Mouse (Mus musculus) forebrain, embryonic 11.5 days (tissue): ENCODE data around the gene Luc7l3. TPM values are rescaled to one million over a fixed set of nuclear protein-coding genes. Genes with fewer than 3 reads are reported as not detected.

Source experiments
- ATAC-seq: fragments of 200-750 bp; cut with Nextera tagmentation; replicated peaks from 2 replicates; pipeline ENCODE4 v1.8.0; 2017; ENCODE audit warnings: moderate TSS enrichment; ENCODE audit not compliant: low FRiP score
- DNase-seq: peaks from one replicate; pipeline ENCODE4 v3.0.0-alpha.2; 2017; ENCODE audit warnings: low spot score
- H3K27ac ChIP-seq: fragments of 300-500 bp; sonication (generic); 2 replicates; pipeline ENCODE4 v1.5.1; 2014; ENCODE audit warnings: low read depth, low read length
- H3K27me3 ChIP-seq: fragments of 300-500 bp; sonication (generic); 2 replicates; pipeline ENCODE4 v1.6.1; 2014; ENCODE audit warnings: mild to moderate bottlenecking, low read length, mixed read lengths; ENCODE audit not compliant: control insufficient read depth, insufficient read depth
- H3K36me3 ChIP-seq: fragments of 300-500 bp; sonication (generic); 2 replicates; pipeline ENCODE4 v1.6.1; 2014; ENCODE audit warnings: mild to moderate bottlenecking, low read length, moderate library complexity, mixed read lengths; ENCODE audit not compliant: control insufficient read depth, insufficient read depth
- H3K4me1 ChIP-seq: fragments of 300-500 bp; sonication (generic); replicated peaks from 2 replicates; pipeline ENCODE4 v1.6.1; 2014; ENCODE audit warnings: low read length, mixed read lengths; ENCODE audit not compliant: control insufficient read depth, insufficient read depth
- H3K4me2 ChIP-seq: fragments of 300-500 bp; sonication (generic); 2 replicates; pipeline ENCODE4 v1.6.1; 2014; ENCODE audit warnings: low read depth, mild to moderate bottlenecking, low read length, moderate library complexity, mixed read lengths; ENCODE audit not compliant: severe bottlenecking
- H3K4me3 ChIP-seq: fragments of 300-500 bp; sonication (generic); 2 replicates; pipeline ENCODE4 v1.5.1; 2014; ENCODE audit warnings: low read depth, low read length
- H3K9ac ChIP-seq: fragments of 300-500 bp; sonication (generic); 2 replicates; pipeline ENCODE4 v1.6.1; 2014; ENCODE audit warnings: low read length
- H3K9me3 ChIP-seq: fragments of 300-500 bp; sonication (generic); 2 replicates; pipeline ENCODE4 v1.6.1; 2016; ENCODE audit warnings: low read length, mixed read lengths; ENCODE audit not compliant: control insufficient read depth
- WGBS: fragments of 180-500 bp; shearing (Covaris S2); extraction: QIAGEN DNeasy Blood & Tissue Kit; methylation state at CpG from one replicate; pipeline ENCODE4 v1.1.7; 2014; 5-methylcytosine and 5-hydroxymethylcytosine counted together
- polyA plus RNA-seq: library from polyadenylated mRNA; unstranded; fragments of >200 nt; fragmentation: Nextera tagmentation; extraction: Ambion mirVana; gene quantifications from 2 replicates; pipeline ENCODE4 v1.2.1, GENCODE M21; 2014

Luc7l3 gene
- polyA plus RNA-seq, 1 experiment from 2014 or later: 136 TPM

GRCm38 (mm10) chr11:94245955-94246788 is 75.6 kb downstream of the Luc7l3 start, which contains the start of gene Wfikkn2:
Gene Wfikkn2, minus strand, starts transcription at chr11:94246005.
- Histone ChIP-seq H3K4me3 (no peak within 1 kb of the TSS), H3K27me3 (no peaks in the 10 kb centered on the region; the same call in 1 of the 2 replicates), H3K4me1 (peaks cover 13% of the 10 kb centered on the region; the same call in 1 of the 2 replicates), H3K4me2 (no peak within 1 kb of the TSS), H3K27ac (peak within 1 kb of the TSS; percentile 37), H3K9ac (no peak within 1 kb of the TSS; the same call in 1 of the 2 replicates), H3K9me3 (no peaks in the 10 kb centered on the region), H3K36me3 (no peaks in the 10 kb centered on the region)
- ATAC-seq (peak; percentile 82), DNase-seq (peak; percentile 65)
- 49% methylated on average over 17 of the region's 17 CpGs for WGBS

DNA sequence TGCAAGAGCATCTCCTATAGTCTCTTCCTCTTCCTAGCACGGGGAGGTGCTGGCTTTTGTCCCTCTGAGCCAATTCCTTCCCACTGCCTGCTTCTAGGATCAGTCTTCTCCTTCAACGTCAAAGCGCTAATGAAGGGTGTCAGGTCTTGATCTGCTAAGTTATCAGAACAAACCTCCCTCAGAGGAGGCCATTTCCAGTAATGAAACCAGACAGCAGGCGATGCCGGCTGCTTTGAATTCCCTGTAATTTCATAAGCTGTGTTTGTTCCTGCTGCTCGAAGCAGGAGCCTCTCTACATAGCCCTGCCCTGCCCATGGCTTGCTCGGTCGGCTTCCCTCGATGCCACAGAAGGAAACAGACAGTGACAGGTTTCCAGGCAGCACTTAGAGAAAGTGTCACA is 77.4 kb downstream of the Luc7l3 start:
- Histone ChIP-seq H3K4me3 (no peak overlapping the region), H3K9me3 (no peaks in the 10 kb centered on the region), H3K27me3 (no peaks in the 10 kb centered on the region; the same call in 1 of the 2 replicates), H3K4me2 (no peak overlapping the region), H3K9ac (no peak overlapping the region), H3K27ac (no peak overlapping the region), H3K36me3 (no peaks in the 10 kb centered on the region), H3K4me1 (peaks cover 13% of the 10 kb centered on the region; the same call in 1 of the 2 replicates)
- 64% methylated on average over 9 of the region's 9 CpGs for WGBS
- DNase-seq (no peak), ATAC-seq (no peak)

DNA sequence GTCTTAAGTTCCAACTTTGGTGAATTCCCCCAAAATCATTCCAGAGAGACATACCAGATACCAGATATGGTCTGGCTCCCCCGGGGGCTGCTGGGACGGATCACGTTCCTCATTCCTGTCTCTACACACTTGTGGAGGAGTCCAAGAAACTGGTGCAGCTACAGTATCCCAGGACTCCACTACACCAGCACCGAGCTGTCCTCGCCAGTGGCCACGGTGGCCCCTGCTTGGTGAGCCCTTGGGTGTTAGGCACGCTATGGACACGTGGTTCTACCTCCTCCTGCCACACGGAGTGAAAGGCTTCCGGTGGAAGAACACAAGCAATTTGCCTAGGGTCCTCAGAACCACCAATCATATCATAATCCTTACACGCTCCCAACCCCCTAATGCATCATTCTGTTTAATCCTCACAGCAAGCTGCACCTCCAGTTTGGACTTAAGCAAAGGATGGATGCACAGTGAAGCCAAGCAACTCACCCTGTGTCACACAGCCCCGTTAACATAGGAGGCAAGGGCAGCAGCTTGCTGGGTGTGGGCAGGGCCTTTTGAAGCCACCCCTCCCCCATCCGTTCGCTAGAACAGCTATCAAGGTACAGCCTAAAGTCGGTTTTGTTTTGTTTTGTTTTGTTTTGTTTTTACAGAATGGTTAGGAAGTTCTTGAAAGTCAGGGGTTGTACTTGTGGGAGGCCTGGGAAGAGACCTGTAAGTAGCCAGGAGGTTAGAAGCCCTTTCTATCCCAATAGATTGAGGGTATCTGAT is 78.2 kb downstream of the Luc7l3 start:
- H3K36me3 ChIP-seq: no peaks in the 10 kb centered on the region
- no peaks in the 10 kb centered on the region; the same call in 1 of the 2 replicates for H3K27me3 ChIP-seq
- no peak overlapping the region for H3K4me3 ChIP-seq
- H3K4me2 ChIP-seq: peak overlapping the region; percentile 49; the same call in 1 of the 2 replicates
- no peaks in the 10 kb centered on the region for H3K9me3 ChIP-seq
- no peak for ATAC-seq
- H3K27ac ChIP-seq: no peak overlapping the region
- H3K9ac ChIP-seq: peak overlapping the region; percentile 6
- 41% methylated on average over 15 of the region's 15 CpGs for WGBS
- no peak for DNase-seq
- peaks cover 13% of the 10 kb centered on the region; the same call in 1 of the 2 replicates for H3K4me1 ChIP-seq

DNA sequence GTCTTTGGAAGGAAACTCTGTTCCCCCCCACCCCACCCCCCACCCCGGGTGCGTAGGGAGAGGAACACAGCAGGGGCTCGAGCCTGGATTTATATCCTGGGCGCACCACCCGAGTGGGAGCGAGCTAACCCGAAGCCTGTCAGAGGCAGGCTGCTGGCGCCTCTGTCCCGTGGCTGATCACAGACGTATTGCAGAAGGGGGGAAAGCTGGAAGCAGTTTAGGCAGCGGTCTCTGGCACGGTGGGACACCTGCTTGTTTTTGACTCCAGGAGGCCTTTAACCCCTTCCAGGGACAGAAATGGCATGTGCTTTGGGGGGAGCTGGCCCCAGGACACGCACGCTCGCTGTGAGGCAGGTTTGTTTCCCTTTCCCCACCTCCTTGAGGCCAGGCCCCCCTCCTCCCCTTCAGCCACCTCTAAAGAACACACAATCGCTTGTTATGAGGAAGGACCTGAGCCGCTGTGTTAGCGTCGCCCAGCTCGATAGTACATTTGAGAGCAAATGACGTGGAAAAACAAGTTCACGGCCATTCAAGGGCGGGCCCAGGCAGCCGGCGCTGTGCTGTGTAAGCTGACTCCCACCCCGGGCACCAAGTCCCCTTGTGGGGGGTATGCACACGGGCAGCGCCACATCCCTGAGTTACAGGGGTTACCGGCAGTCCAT is 78.9 kb downstream of the Luc7l3 start:
- Histone ChIP-seq H3K4me3 (peak overlapping the region; percentile 1; the same call in 1 of the 2 replicates), H3K27me3 (no peaks in the 10 kb centered on the region; the same call in 1 of the 2 replicates), H3K27ac (0 out of 2 replicates have a peak overlapping the region, but pooled peaks have one; percentile 20), H3K9ac (peak overlapping the region; percentile 6), H3K4me1 (peaks cover 13% of the 10 kb centered on the region; the same call in 1 of the 2 replicates), H3K9me3 (no peaks in the 10 kb centered on the region), H3K4me2 (peak overlapping the region; percentile 49), H3K36me3 (no peaks in the 10 kb centered on the region)
- DNase-seq (peak; percentile 70), ATAC-seq (peak; percentile 38)
- WGBS: 3% methylated on average over 29 of the region's 29 CpGs

GRCm38 (mm10) chr11:94239706-94240105 is 82.1 kb downstream of the Luc7l3 start:
- Histone ChIP-seq H3K36me3 (no peaks in the 10 kb centered on the region), H3K27ac (no peak overlapping the region), H3K4me1 (peaks cover 11% of the 10 kb centered on the region; the same call in 1 of the 2 replicates), H3K9ac (no peak overlapping the region), H3K27me3 (no peaks in the 10 kb centered on the region; the same call in 1 of the 2 replicates), H3K4me2 (no peak overlapping the region), H3K9me3 (no peaks in the 10 kb centered on the region), H3K4me3 (no peak overlapping the region)
- DNase-seq: no peak
- 30% methylated on average over 9 of the region's 9 CpGs for WGBS
- ATAC-seq: 0 out of 2 replicates have a peak, but pooled peaks have one; percentile 25

- no peak for DNase-seq
- Histone ChIP-seq H3K9ac (no peak overlapping the region), H3K9me3 (no peaks in the 10 kb centered on the region), H3K4me1 (peaks cover 10% of the 10 kb centered on the region; the same call in 1 of the 2 replicates), H3K36me3 (no peaks in the 10 kb centered on the region), H3K4me2 (no peak overlapping the region), H3K27ac (no peak overlapping the region), H3K27me3 (no peaks in the 10 kb centered on the region; the same call in 1 of the 2 replicates), H3K4me3 (no peak overlapping the region)
- WGBS: 91% methylated on average over 8 of the region's 8 CpGs
- ATAC-seq: no peak
These were observed 83.0 kb downstream of the Luc7l3 start for GRCm38 (mm10) chr11:94238786-94239185.
